Mouse (Mus musculus): ENCODE measurements around the gene Atp13a5. TPM values are rescaled to one million over a fixed set of nuclear protein-coding genes. Genes with fewer than 3 reads are reported as not detected.

Gene Atp13a5
- 0.04 and 0.05 TPM in 2 replicates for polyA plus RNA-seq (2016; fragmentation: Nextera tagmentation; extraction: Ambion mirVana)

DNA sequence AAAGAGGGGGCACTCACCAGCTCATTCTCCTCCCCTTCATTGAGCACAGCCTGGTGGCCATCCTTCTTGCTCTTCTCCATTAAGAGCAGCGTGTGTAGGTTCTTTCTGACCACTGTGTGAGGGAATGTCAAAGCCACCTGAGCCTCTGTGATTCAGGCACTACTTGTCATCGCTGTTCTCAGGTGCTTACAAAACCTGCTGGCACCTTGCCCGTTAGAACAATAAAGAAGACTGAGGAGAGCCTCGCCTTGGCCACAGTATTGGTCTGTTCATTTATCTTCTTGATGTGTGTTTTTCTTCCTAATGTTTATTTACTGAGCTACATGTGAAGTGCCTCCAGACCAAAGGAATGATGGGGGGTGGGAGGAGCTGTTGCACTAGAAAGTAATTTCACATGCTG, at the start of gene Atp13a5:
Gene Atp13a5 (minus strand): TSS at position 275 of the 400 bp plus-strand sequence.
- H3K36me3 ChIP-seq = no peaks in the 10 kb centered on the region
- no peaks in the 10 kb centered on the region for H3K27me3 ChIP-seq
- no peak within 1 kb of the TSS for H3K9ac ChIP-seq
- H3K9me3 ChIP-seq = no peaks in the 10 kb centered on the region
- no peak within 1 kb of the TSS for H3K27ac ChIP-seq
- WGBS = 68% methylated on average over 4 of the region's 4 CpGs
- H3K4me3 ChIP-seq = no peak within 1 kb of the TSS
- no peak within 1 kb of the TSS for H3K4me2 ChIP-seq (replicated peaks)
- ATAC-seq (ENCODE audit: insufficient number of reproducible peaks, insufficient read depth, low FRiP score, low TSS enrichment) = no peak
- no peaks in the 10 kb centered on the region for H3K4me1 ChIP-seq

DNA sequence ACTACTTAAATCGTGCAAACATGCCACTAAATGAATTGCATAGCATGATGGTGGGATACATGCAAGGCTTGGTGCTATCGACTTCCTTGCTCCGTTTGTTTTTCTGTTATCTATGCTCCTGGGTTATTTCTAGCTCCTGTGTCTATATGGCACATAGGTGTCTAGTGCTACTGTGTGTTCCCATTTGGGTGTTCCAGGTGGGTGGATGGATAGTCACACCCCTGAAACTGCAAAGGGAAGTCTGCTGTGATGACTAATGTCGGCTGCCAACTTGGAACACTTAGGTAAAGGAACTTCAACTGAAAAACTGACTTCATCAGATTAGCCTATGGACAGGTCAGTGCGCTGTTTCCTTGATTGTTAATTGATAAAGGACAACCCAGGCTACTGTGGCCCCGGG, 36.3 kb upstream of the Atp13a5 start:
- WGBS = 90% methylated on average over 6 of the region's 6 CpGs
- Histone ChIP-seq H3K27me3 (no peaks in the 10 kb centered on the region), H3K4me3 (no peak overlapping the region), H3K27ac (no peak overlapping the region), H3K4me1 (no peaks in the 10 kb centered on the region), H3K36me3 (no peaks in the 10 kb centered on the region), H3K9me3 (no peaks in the 10 kb centered on the region), H3K9ac (no peak overlapping the region), H3K4me2 (replicated peaks) (no peak overlapping the region)
- ATAC-seq (ENCODE audit: insufficient number of reproducible peaks, insufficient read depth, low FRiP score, low TSS enrichment) = no peak

DNA sequence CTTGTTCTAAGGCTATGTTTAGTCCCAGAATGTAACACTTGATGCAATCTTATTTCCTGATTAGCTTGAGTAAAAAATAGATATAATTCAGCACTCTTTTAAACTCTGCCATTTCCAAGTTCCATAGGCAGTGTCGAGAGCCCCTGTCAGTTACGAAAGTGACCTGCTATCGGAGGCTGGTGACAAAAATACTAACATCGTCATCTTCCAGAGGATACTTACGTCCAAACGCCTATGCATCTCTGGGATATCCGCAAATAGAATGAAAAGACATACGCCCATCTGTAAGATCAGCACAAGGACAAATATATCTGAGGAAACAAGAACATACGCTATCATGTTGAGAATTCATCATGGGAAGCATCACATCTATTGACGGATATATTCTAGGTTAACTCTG, 28.8 kb upstream of the Atp13a5 start:
- 92% methylated on average over 10 of the region's 10 CpGs for WGBS
- H3K4me1 ChIP-seq = no peaks in the 10 kb centered on the region
- H3K9ac ChIP-seq = no peak overlapping the region
- H3K27ac ChIP-seq = no peak overlapping the region
- no peak overlapping the region for H3K4me3 ChIP-seq
- no peaks in the 10 kb centered on the region for H3K27me3 ChIP-seq
- H3K4me2 ChIP-seq (replicated peaks) = no peak overlapping the region
- ATAC-seq (ENCODE audit: insufficient number of reproducible peaks, insufficient read depth, low FRiP score, low TSS enrichment) = no peak
- H3K9me3 ChIP-seq = no peaks in the 10 kb centered on the region
- no peaks in the 10 kb centered on the region for H3K36me3 ChIP-seq

DNA sequence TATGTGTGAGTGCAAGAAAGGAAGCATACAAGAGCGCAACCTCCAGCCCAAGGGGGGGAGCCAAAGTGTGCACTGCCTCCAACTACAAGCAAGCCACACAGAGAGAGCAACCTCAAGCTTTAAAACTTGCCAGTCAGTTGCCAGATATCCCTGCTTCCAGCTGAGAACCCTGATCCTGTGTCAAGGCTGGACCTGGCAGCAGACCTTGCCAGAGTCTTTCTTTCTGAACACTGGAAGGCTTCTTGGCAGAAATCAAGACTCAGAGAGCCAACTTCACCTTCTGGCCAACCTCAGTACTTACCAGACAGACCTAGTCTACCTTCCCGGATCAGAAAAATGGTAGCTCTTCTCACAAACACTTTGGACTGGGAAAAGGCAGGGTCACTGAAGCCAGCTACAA, 20.5 kb upstream of the Atp13a5 start:
- Histone ChIP-seq H3K9ac (no peak overlapping the region), H3K27me3 (no peaks in the 10 kb centered on the region), H3K4me3 (no peak overlapping the region), H3K9me3 (no peaks in the 10 kb centered on the region), H3K4me2 (replicated peaks) (no peak overlapping the region), H3K36me3 (no peaks in the 10 kb centered on the region), H3K27ac (no peak overlapping the region), H3K4me1 (no peaks in the 10 kb centered on the region)
- no peak for ATAC-seq (ENCODE audit: insufficient number of reproducible peaks, insufficient read depth, low FRiP score, low TSS enrichment)
- WGBS = 86% methylated on average over 2 of the region's 2 CpGs

DNA sequence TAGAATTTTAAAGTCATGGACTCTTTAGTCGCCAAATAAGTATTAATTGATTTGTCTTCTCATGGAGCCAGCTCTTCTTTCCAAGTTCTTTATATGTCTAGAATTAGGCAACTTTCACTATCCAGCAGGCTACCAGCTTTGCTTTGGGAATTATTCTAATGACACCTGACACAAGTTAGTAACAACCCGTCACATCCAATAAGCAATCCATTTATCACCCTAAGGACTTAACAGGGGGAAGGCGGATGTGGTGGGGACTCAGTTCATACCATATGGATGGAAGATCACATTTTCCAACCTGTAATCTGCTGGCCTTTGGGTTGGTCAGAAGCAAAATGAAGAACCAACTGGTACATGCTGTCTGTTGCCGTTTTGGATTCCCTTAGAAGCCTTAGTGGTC, 6.2 kb upstream of the Atp13a5 start:
- no peaks in the 10 kb centered on the region for H3K4me1 ChIP-seq
- 77% methylated on average over 4 of the region's 4 CpGs for WGBS
- H3K9me3 ChIP-seq = no peaks in the 10 kb centered on the region
- no peaks in the 10 kb centered on the region for H3K36me3 ChIP-seq
- no peak overlapping the region for H3K27ac ChIP-seq
- H3K4me2 ChIP-seq (replicated peaks) = no peak overlapping the region
- no peak for ATAC-seq (ENCODE audit: insufficient number of reproducible peaks, insufficient read depth, low FRiP score, low TSS enrichment)
- no peak overlapping the region for H3K4me3 ChIP-seq
- H3K27me3 ChIP-seq = no peaks in the 10 kb centered on the region
- H3K9ac ChIP-seq = no peak overlapping the region

DNA sequence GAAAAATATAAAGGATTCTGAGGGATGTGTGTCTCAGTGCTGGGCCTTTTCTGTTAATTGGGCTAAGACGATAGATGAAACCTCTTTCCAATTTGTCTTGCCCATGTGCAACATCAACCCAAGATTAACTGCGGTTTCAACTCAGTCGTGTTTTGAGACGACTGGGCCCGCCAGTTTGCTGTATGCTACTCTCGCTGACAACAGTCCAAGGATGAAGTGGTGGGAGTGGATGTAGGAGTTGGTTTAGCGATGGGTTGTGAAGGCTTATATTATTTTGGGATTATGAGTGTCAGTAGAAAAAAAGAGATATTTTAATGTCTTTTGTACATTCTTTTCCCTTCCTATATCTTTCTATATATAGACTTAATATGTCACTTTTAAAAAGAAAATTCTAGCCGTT, 3.9 kb downstream of the Atp13a5 start:
- no peaks in the 10 kb centered on the region for H3K27me3 ChIP-seq
- no peak overlapping the region for H3K4me3 ChIP-seq
- no peaks in the 10 kb centered on the region for H3K9me3 ChIP-seq
- H3K4me2 ChIP-seq (replicated peaks) = no peak overlapping the region
- no peaks in the 10 kb centered on the region for H3K36me3 ChIP-seq
- H3K27ac ChIP-seq = no peak overlapping the region
- no peak for ATAC-seq (ENCODE audit: insufficient number of reproducible peaks, insufficient read depth, low FRiP score, low TSS enrichment)
- no peaks in the 10 kb centered on the region for H3K4me1 ChIP-seq
- H3K9ac ChIP-seq = no peak overlapping the region
- WGBS = 83% methylated on average over 8 of the region's 8 CpGs

DNA sequence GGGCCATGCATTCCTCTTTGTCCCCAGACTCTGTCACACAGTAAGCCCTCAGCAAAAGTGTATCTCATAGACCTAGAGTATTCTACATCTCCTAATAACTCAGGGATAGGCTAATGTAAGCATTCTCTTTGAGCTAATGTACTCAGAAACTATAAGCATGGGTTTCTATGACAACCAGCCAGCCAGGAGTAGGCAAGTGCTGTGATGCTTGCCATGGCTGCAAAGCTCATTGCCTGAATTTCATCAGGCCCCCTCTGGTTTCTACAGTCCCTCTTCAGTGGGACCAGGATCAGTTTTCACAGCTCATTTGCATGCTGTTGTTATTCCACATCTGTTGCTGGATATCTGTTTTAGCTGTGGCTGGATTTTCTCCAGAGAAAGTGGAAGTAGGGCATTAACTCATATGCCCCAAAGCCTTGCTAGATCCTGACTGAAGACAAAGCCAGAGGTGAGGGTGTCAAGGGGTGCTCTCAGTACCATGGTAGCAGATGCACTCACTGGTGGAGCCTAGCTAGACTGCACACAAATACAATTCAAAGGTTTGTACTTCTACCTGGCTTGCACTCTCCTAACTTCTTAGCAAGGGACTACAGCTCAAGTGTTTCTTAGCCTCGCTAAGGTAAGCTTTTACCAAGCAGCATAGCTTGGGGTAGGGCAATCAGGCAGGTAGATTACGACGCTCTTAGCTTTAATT, 47.0 kb downstream of the Atp13a5 start:
- no peaks in the 10 kb centered on the region for H3K27me3 ChIP-seq
- H3K4me3 ChIP-seq = no peak overlapping the region
- no peak overlapping the region for H3K4me2 ChIP-seq (replicated peaks)
- H3K9ac ChIP-seq = no peak overlapping the region
- H3K4me1 ChIP-seq = peaks cover 12% of the 10 kb centered on the region; the same call in 1 of the 2 replicates
- 62% methylated on average over 3 of the region's 3 CpGs for whole genome bisulfite sequencing
- H3K9me3 ChIP-seq = no peaks in the 10 kb centered on the region
- H3K36me3 ChIP-seq = no peaks in the 10 kb centered on the region
- H3K27ac ChIP-seq = no peak overlapping the region
- peak; percentile 67; the same call in 1 of the 2 replicates for ATAC-seq (ENCODE audit: insufficient number of reproducible peaks, insufficient read depth, low FRiP score, low TSS enrichment)

DNA sequence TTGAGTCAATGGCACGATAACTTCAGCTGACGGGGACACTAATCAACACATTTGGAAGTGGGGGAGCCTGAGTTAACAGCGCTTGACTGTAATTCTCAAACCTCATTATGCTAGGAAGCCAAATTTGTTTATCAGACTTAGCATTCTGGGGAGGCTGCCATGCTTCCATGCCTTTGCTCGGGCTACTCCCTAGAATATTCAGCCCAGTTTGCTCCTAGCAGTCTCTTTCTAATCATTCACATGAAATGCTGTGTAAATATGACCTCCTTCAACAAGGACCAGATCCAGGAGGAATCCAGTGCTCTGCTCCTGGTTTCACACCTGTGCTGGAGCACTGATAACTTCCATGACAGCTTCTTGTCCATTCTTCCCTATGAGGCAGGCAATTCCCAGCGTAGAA, 47.6 kb downstream of the Atp13a5 start:
- no peaks in the 10 kb centered on the region for H3K9me3 ChIP-seq
- H3K36me3 ChIP-seq = no peaks in the 10 kb centered on the region
- H3K27me3 ChIP-seq = no peaks in the 10 kb centered on the region
- peaks cover 12% of the 10 kb centered on the region; the same call in 1 of the 2 replicates for H3K4me1 ChIP-seq
- H3K4me2 ChIP-seq (replicated peaks) = no peak overlapping the region
- H3K4me3 ChIP-seq = no peak overlapping the region
- no peak overlapping the region for H3K9ac ChIP-seq
- ATAC-seq (ENCODE audit: insufficient number of reproducible peaks, insufficient read depth, low FRiP score, low TSS enrichment) = no peak
- H3K27ac ChIP-seq = no peak overlapping the region
- WGBS = 85% methylated on average over 5 of the region's 5 CpGs

DNA sequence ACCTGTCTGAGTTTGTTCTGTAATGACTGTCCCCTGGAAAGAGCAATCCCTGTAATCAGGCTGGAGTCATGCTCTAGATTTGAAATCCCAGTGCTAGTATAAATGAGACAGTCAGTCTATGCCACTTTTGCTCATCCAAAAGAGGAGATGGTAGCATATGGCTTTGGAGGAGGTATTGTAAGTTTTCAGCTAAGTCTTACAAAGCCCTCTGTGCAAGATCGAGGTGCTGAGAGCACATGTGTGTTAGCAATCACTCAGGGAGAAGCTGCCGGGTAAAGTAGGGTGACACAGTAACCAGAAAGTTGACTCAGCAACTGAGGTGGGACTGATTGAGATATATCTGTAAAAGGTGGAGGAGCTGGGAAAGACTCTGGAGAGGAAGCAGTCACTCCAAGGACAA, 49.3 kb downstream of the Atp13a5 start:
- Histone ChIP-seq H3K4me3 (no peak overlapping the region), H3K27ac (no peak overlapping the region), H3K9ac (no peak overlapping the region), H3K36me3 (no peaks in the 10 kb centered on the region), H3K27me3 (no peaks in the 10 kb centered on the region), H3K4me1 (peaks cover 12% of the 10 kb centered on the region; the same call in 1 of the 2 replicates), H3K4me2 (replicated peaks) (no peak overlapping the region), H3K9me3 (no peaks in the 10 kb centered on the region)
- WGBS = 86% methylated on average over 2 of the region's 2 CpGs
- no peak for ATAC-seq (ENCODE audit: insufficient number of reproducible peaks, insufficient read depth, low FRiP score, low TSS enrichment)

DNA sequence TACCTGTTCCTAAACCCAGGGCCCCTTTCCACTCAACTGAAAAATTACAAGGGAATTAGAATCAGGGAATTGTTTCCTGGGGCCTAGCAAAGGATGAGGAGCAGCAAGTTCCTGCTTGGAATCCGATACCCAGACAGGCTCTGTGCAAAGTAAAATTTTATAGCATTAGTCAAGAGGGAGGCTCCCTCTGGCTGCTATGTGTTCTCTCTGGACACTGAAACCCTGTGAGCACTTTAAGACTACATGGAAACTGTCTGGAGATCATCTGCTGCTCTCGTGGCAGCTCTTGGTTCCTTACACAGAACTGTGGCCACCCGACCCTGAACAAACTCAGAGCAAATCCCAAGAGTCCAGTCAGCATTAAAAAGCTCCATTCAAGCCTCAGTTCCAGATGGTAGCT, 50.6 kb downstream of the Atp13a5 start:
- 47% methylated on average over 3 of the region's 3 CpGs for WGBS
- H3K4me3 ChIP-seq = no peak overlapping the region
- no peak overlapping the region for H3K9ac ChIP-seq
- H3K36me3 ChIP-seq = no peaks in the 10 kb centered on the region
- no peak overlapping the region for H3K4me2 ChIP-seq (replicated peaks)
- H3K27me3 ChIP-seq = no peaks in the 10 kb centered on the region
- no peak overlapping the region for H3K27ac ChIP-seq
- H3K9me3 ChIP-seq = no peaks in the 10 kb centered on the region
- ATAC-seq (ENCODE audit: insufficient number of reproducible peaks, insufficient read depth, low FRiP score, low TSS enrichment) = no peak
- peaks cover 12% of the 10 kb centered on the region; the same call in 1 of the 2 replicates for H3K4me1 ChIP-seq

DNA sequence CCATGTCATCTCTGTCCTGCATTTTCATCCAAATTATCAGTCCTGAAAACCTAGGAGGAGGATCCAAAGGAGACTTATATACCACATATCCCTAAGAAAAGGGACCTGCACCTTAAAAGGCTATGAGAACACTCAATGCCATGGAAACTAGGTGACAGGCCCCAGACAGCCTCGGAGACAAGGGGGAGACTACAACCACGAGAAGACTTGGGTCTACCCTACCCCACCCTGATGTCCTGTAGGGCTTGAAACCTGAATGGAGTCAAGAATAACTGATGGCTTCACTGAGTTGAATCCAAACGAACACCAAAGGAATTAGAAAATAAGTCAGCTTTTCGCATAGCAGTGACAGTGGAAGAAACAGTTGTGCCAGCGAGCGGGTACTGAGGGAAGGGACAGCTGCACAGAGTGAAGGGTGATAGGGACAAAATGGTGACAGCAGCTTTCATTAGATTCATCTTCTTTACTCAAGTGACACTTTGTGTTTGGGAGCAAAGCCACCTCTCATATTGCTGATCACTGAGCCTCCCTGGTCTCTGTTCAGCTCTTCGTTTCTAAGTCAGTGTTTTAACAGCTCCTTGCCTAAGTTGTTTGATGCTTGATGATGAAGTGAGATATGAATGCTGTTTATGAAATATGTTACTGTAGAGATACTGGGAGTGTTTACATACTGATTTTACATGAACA, 53.2 kb downstream of the Atp13a5 start:
- no peak for ATAC-seq (ENCODE audit: insufficient number of reproducible peaks, insufficient read depth, low FRiP score, low TSS enrichment)
- Histone ChIP-seq H3K27me3 (no peaks in the 10 kb centered on the region), H3K4me3 (no peak overlapping the region), H3K9me3 (no peaks in the 10 kb centered on the region), H3K36me3 (no peaks in the 10 kb centered on the region), H3K9ac (no peak overlapping the region), H3K27ac (no peak overlapping the region), H3K4me1 (no peaks in the 10 kb centered on the region), H3K4me2 (replicated peaks) (no peak overlapping the region)
- WGBS = 85% methylated on average over 7 of the region's 7 CpGs

DNA sequence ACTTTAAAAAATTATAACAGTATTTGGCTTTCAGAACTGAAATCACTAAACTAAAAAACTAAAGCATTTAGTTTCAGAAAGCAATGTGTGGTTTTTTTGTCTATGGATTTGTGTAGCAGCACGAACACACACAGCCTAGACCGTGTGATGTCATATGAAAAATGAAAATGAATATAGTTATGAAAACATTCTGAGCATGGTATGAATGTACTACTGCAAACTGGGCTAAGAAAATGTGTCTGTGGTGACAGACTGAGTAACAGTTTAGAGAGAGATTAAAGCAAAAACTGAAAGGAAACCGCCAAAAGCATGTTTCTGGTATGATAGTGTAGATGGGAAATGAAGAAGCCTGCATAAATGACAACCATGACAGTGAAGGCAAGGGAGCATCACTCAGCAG, 57.8 kb downstream of the Atp13a5 start:
- H3K36me3 ChIP-seq = no peaks in the 10 kb centered on the region
- no peak overlapping the region for H3K4me2 ChIP-seq (replicated peaks)
- no peak overlapping the region for H3K27ac ChIP-seq
- WGBS = 91% methylated on average over 3 of the region's 3 CpGs
- H3K9me3 ChIP-seq = no peaks in the 10 kb centered on the region
- no peak overlapping the region for H3K4me3 ChIP-seq
- ATAC-seq (ENCODE audit: insufficient number of reproducible peaks, insufficient read depth, low FRiP score, low TSS enrichment) = no peak
- H3K27me3 ChIP-seq = no peaks in the 10 kb centered on the region
- H3K9ac ChIP-seq = no peak overlapping the region
- H3K4me1 ChIP-seq = no peaks in the 10 kb centered on the region

All from embryonic facial prominence, embryonic 12.5 days (tissue).